Comparison of ENCODE assay signal across 8 mouse cellular contexts in the genomic region with DNA sequence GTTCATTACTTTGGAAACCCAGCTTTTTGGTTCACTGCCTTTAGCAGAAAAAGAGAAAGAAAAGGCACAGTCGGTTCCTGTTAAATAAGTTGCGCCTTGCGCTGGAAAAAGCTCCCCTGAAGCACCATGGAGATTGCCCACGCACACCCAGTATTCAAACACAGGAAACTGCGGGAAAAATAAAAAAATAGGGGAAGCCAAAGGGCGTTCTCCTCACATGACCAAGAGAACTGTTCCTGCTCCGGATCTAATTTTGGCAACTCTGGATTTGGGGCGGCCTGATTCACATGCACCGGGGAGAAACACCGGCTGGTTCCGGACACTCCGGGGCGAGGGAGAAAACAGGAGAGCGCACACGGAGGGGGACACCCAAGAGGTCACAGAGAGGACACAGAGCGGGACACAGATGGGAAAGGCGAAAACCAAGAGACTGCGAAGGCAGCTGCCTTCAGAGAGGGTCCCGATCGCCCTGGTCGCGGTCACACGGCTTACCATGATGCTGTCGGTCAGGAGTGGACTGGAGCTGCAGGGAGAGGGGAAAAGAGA. TPM values are rescaled to one million over a fixed set of nuclear protein-coding genes. Genes with fewer than 3 reads are reported as not detected.
DNase-seq lines count a peak whose midpoint lies in the region; ATAC-seq and TF ChIP-seq lines count a peak whose summit lies in the region.

No protein-coding gene starts in this region.

- no peaks in the 10 kb centered on the region; the same call in 1 of the 2 replicates for H3K79me2 ChIP-seq in MEL (ENCODE audit: control insufficient read depth, insufficient read depth, low read length, poor library complexity)

- TF ChIP-seq POLR2A in MEL (IDR thresholded peaks at IDR 0.05; ENCODE audit: control insufficient read depth in 1 of 2, insufficient read depth in 1 of 2, low read depth in 1 of 2, low read length in 2 of 2, poor library complexity in 1 of 2), result no peak
- TF ChIP-seq POLR2A in lung, adult 2 months (IDR thresholded peaks at IDR 0.05; ENCODE audit: borderline replicate concordance, extremely low read depth, low read depth, low read length), result no peak; the same call in 1 of the 2 replicates

- peak overlapping the region; percentile 93 for H3K4me2 ChIP-seq in forebrain, embryonic 11.5 days (ENCODE audit: low read depth, low read length, severe bottlenecking)
- peak overlapping the region; percentile 75 for H3K4me2 ChIP-seq in heart, embryonic 16.5 days (ENCODE audit: low read depth, low read length)
- H3K4me2 ChIP-seq in neural tube, embryonic 14.5 days (ENCODE audit: low read depth, low read length), result peak overlapping the region; percentile 99

- TF ChIP-seq CTCF in MEL (IDR thresholded peaks at IDR 0.05 in 2 of 3, conservative IDR thresholded peaks at IDR 0.05 in 1 of 3; ENCODE audit: control insufficient read depth in 1 of 3, insufficient read depth in 1 of 3, low read depth in 2 of 3, low read length in 3 of 3, poor library complexity in 1 of 3, severe bottlenecking in 1 of 3), result no peak
- no peak for TF ChIP-seq CTCF in lung, adult 2 months (IDR thresholded peaks at IDR 0.05; ENCODE audit: insufficient read depth, low read length)

- H3K9ac ChIP-seq in MEL (ENCODE audit: control insufficient read depth, low read depth, low read length, poor library complexity, severe bottlenecking), result peak overlapping the region; percentile 69
- H3K9ac ChIP-seq in forebrain, embryonic 11.5 days (ENCODE audit: low read length), result peak overlapping the region; percentile 57
- H3K9ac ChIP-seq in heart, embryonic 16.5 days (ENCODE audit: low read length), result peak overlapping the region; percentile 95
- peak overlapping the region; percentile 67 for H3K9ac ChIP-seq in neural tube, embryonic 14.5 days (replicated peaks; ENCODE audit: low read depth, low read length)

- H3K9me3 ChIP-seq in MEL (replicated peaks; ENCODE audit: insufficient read depth, low read length), result no peaks in the 10 kb centered on the region
- no peaks in the 10 kb centered on the region for H3K9me3 ChIP-seq in forebrain, embryonic 11.5 days (ENCODE audit: control insufficient read depth, low read length)
- no peaks in the 10 kb centered on the region for H3K9me3 ChIP-seq in heart, embryonic 16.5 days (replicated peaks; ENCODE audit: control insufficient read depth, low read length)
- no peaks in the 10 kb centered on the region for H3K9me3 ChIP-seq in neural tube, embryonic 14.5 days (ENCODE audit: control insufficient read depth, low read length)

- peak; percentile 12 to 37; a peak in 3 of 4 replicates for TF ChIP-seq EP300 in MEL (IDR thresholded peaks at IDR 0.05; ENCODE audit: low read depth in 1 of 2, low read length in 2 of 2)

- H3K4me1 ChIP-seq in MEL (ENCODE audit: control insufficient read depth in 1 of 2, insufficient read depth in 2 of 2, low read length in 2 of 2), result peaks cover 7 to 15% of the 10 kb centered on the region in 2 experiments
- peaks cover 6% of the 10 kb centered on the region; the same call in 1 of the 2 replicates for H3K4me1 ChIP-seq in forebrain, embryonic 11.5 days (replicated peaks; ENCODE audit: control insufficient read depth, insufficient read depth, low read length)
- H3K4me1 ChIP-seq in heart, embryonic 16.5 days (ENCODE audit: control insufficient read depth, insufficient read depth, low read length), result peaks cover 46% of the 10 kb centered on the region
- peaks cover 10% of the 10 kb centered on the region for H3K4me1 ChIP-seq in lung, adult 2 months (ENCODE audit: control insufficient read depth, insufficient read depth, low read length)
- H3K4me1 ChIP-seq in neural tube, embryonic 14.5 days (ENCODE audit: control insufficient read depth, insufficient read depth, low read length), result no peaks in the 10 kb centered on the region

- ATAC-seq in forebrain, embryonic 11.5 days (replicated peaks; ENCODE audit: low FRiP score), result no peak; the same call in 1 of the 2 replicates
- peak; percentile 12 for ATAC-seq in heart, embryonic 16.5 days (replicated peaks; ENCODE audit: extremely low read depth, insufficient read depth, low FRiP score)
- no peak; the same call in 1 of the 2 replicates for ATAC-seq in neural tube, embryonic 14.5 days (ENCODE audit: low read depth)

- no peaks in the 10 kb centered on the region for H3K27me3 ChIP-seq in MEL (ENCODE audit: control insufficient read depth in 1 of 2, insufficient read depth in 2 of 2, low read length in 2 of 2)
- H3K27me3 ChIP-seq in forebrain, embryonic 11.5 days (ENCODE audit: control insufficient read depth, insufficient read depth, low read length), result no peaks in the 10 kb centered on the region
- no peaks in the 10 kb centered on the region for H3K27me3 ChIP-seq in heart, embryonic 16.5 days (ENCODE audit: control insufficient read depth, insufficient read depth, low read length)
- no peaks in the 10 kb centered on the region for H3K27me3 ChIP-seq in neural tube, embryonic 14.5 days (ENCODE audit: control insufficient read depth, insufficient read depth, low read length)

- 4% methylated on average over 24 of the region's 24 CpGs for WGBS in forebrain, embryonic 11.5 days
- 2% methylated on average over 24 of the region's 24 CpGs for WGBS in heart, embryonic 16.5 days
- WGBS in lung, adult 2 months, result under 1% methylated on average over 24 of the region's 24 CpGs
- 2% methylated on average over 24 of the region's 24 CpGs for WGBS in neural tube, embryonic 14.5 days

- peak overlapping the region; percentile 74 to 97 for H3K4me3 ChIP-seq in MEL (ENCODE audit: control insufficient read depth in 1 of 2, insufficient read depth in 1 of 2, low read depth in 2 of 2, low read length in 2 of 2)
- H3K4me3 ChIP-seq in forebrain, embryonic 11.5 days (ENCODE audit: low read depth, low read length), result peak overlapping the region; percentile 53
- H3K4me3 ChIP-seq in heart, embryonic 16.5 days (ENCODE audit: low read length), result peak overlapping the region; percentile 89
- peak overlapping the region; percentile 84 for H3K4me3 ChIP-seq in lung, adult 2 months (replicated peaks; ENCODE audit: extremely low read depth, low read depth, low read length)
- H3K4me3 ChIP-seq in neural tube, embryonic 14.5 days (ENCODE audit: low read depth, low read length), result peak overlapping the region; percentile 55

- TF ChIP-seq RAD21 in MEL (IDR thresholded peaks at IDR 0.05; ENCODE audit: low read depth, low read length), result no peak

- DNase-seq in A20 (ENCODE audit: low read depth, low spot score) (peak; percentile 8), MEL (ENCODE audit: low read depth, low spot score) (peak; percentile 72)
- no peak for DNase-seq in forebrain, embryonic 11.5 days (ENCODE audit: low spot score)
- DNase-seq in kidney, postnatal 10 days, result peak; percentile 58
- DNase-seq in lung, adult 2 months, result no peak
- DNase-seq in spleen, adult 18-20 months, result no peak

- H3K27ac ChIP-seq in MEL (ENCODE audit: control insufficient read depth, low read depth, low read length), result peak overlapping the region; percentile 54
- H3K27ac ChIP-seq in forebrain, embryonic 11.5 days (ENCODE audit: low read depth, low read length), result no peak overlapping the region
- peak overlapping the region; percentile 99 for H3K27ac ChIP-seq in heart, embryonic 16.5 days (ENCODE audit: low read length)
- H3K27ac ChIP-seq in neural tube, embryonic 14.5 days (ENCODE audit: low read depth, low read length), result 0 out of 2 replicates have a peak overlapping the region, but pooled peaks have one; percentile 22

- H3K36me3 ChIP-seq in MEL (ENCODE audit: control insufficient read depth in 1 of 2, insufficient read depth in 2 of 2, low read length in 2 of 2), result peaks cover 0 to 17% of the 10 kb centered on the region in 2 experiments; a peak in 2 of 4 replicates
- H3K36me3 ChIP-seq in forebrain, embryonic 11.5 days (ENCODE audit: control insufficient read depth, insufficient read depth, low read length), result no peaks in the 10 kb centered on the region
- H3K36me3 ChIP-seq in heart, embryonic 16.5 days (ENCODE audit: control insufficient read depth, insufficient read depth), result no peaks in the 10 kb centered on the region
- H3K36me3 ChIP-seq in neural tube, embryonic 14.5 days (ENCODE audit: control insufficient read depth, insufficient read depth, low read length), result no peaks in the 10 kb centered on the region

TF ChIP-seq in MEL, 35 proteins besides CTCF, POLR2A, EP300 and RAD21 (continues in another document):
- TF ChIP-seq ETS1 (IDR thresholded peaks at IDR 0.05; ENCODE audit: low read depth, low read length), result peak; percentile 61
- no peak for TF ChIP-seq ZC3H11A (IDR thresholded peaks at IDR 0.05; ENCODE audit: low read depth, low read length)
- TF ChIP-seq TBP (IDR thresholded peaks at IDR 0.05; ENCODE audit: low read depth, low read length), result 0 out of 2 replicates have a peak, but pooled peaks have one; percentile 0
- TF ChIP-seq ZNF384 (IDR thresholded peaks at IDR 0.05; ENCODE audit: low read depth, low read length), result peak; percentile 82

RNA-seq across cellular contexts. Expression of a gene that starts 0.7 kb away (rescaled TPM):
- total RNA-seq in MEL (2012; rRNA removed), result 40.7 and 42.3 TPM in 2 replicates
- 100 to 1,000 TPM in 1 of 2 experiments, not detected in 1; 111 TPM for polyA plus RNA-seq in MEL (2012; ENCODE audit: insufficient read depth in 1 of 2, insufficient read length in 2 of 2, low read depth in 1 of 2, low replicate concordance in 2 of 2, missing spikeins in 1 of 2)
- 85.6 and 111 TPM in 2 replicates for polyA plus RNA-seq in forebrain, embryonic 11.5 days (2014; fragmentation: Nextera tagmentation; extraction: Ambion mirVana)
- 453 and 471 TPM in 2 replicates for polyA plus RNA-seq in heart, embryonic 16.5 days (2015; fragmentation: Nextera tagmentation; extraction: Ambion mirVana)
- 1,219 and 1,294 TPM in 2 replicates for polyA plus RNA-seq in lung, adult 2 months (2012; rRNA removed)
- polyA plus RNA-seq in neural tube, embryonic 14.5 days (2014; fragmentation: Nextera tagmentation; extraction: Ambion mirVana), result 27.8 and 131 TPM in 2 replicates

RNA-seq across cellular contexts. Expression of a gene that starts 0.7 kb away (rescaled TPM):
- 1.0 and 1.5 TPM in 2 replicates for total RNA-seq in MEL (2012; rRNA removed)
- polyA plus RNA-seq in MEL (2012; ENCODE audit: insufficient read depth in 1 of 2, insufficient read length in 2 of 2, low read depth in 1 of 2, low replicate concordance in 2 of 2, missing spikeins in 1 of 2), result 1 to 10 TPM in 1 of 2 experiments, not detected in 1; 2.3 TPM
- polyA plus RNA-seq in forebrain, embryonic 11.5 days (2014; fragmentation: Nextera tagmentation; extraction: Ambion mirVana), result 0.43 and 0.92 TPM in 2 replicates
- 1.00 and 1.7 TPM in 2 replicates for polyA plus RNA-seq in heart, embryonic 16.5 days (2015; fragmentation: Nextera tagmentation; extraction: Ambion mirVana)
- polyA plus RNA-seq in lung, adult 2 months (2012; rRNA removed), result 2.6 and 4.1 TPM in 2 replicates
- 0.50 TPM in 1 of 2 replicates, not detected in the other for polyA plus RNA-seq in neural tube, embryonic 14.5 days (2014; fragmentation: Nextera tagmentation; extraction: Ambion mirVana)

RNA-seq across cellular contexts. Expression of a gene that starts 46.6 kb away (rescaled TPM):
- not detected in 2 replicates for total RNA-seq in MEL (2012; rRNA removed)
- polyA plus RNA-seq in MEL (2012; ENCODE audit: insufficient read depth in 1 of 2, insufficient read length in 2 of 2, low read depth in 1 of 2, low replicate concordance in 2 of 2, missing spikeins in 1 of 2), result not detected
- 0.64 and 0.99 TPM in 2 replicates for polyA plus RNA-seq in forebrain, embryonic 11.5 days (2014; fragmentation: Nextera tagmentation; extraction: Ambion mirVana)
- 0.27 and 0.35 TPM in 2 replicates for polyA plus RNA-seq in heart, embryonic 16.5 days (2015; fragmentation: Nextera tagmentation; extraction: Ambion mirVana)
- polyA plus RNA-seq in lung, adult 2 months (2012; rRNA removed), result 0.04 TPM in 1 of 2 replicates, not detected in the other
- polyA plus RNA-seq in neural tube, embryonic 14.5 days (2014; fragmentation: Nextera tagmentation; extraction: Ambion mirVana), result 0.07 and 2.5 TPM in 2 replicates

Comparison
In these comparisons a context has a peak if more than half of its experiments do, and no peak if none do; other contexts are left out.
1. DNase-seq: peak in A20 (single experiment), MEL (single experiment) and kidney, postnatal 10 days (single experiment); none in forebrain, embryonic 11.5 days (single experiment), lung, adult 2 months (single experiment) and spleen, adult 18-20 months (0 of 2).
2. Peak in every context shown above with its lines, with median percentiles within 50 percentile points of each other: H3K4me3 ChIP-seq, H3K9ac ChIP-seq and H3K4me2 ChIP-seq.